Mouse (Mus musculus) CH12.LX (cell line): ENCODE results near the gene D630039A03Rik. TPM values are rescaled to one million over a fixed set of nuclear protein-coding genes. Genes with fewer than 3 reads are reported as not detected.
"Not testable (repeated sequence)": the region's sequence is repeated elsewhere in the genome, so short reads cannot be mapped to it uniquely, and the experiment has no call there.

Experiments used
- DNase-seq: peaks from one replicate; pipeline ENCODE4 v3.0.0-alpha.2; 2013; ENCODE audit errors: extremely low read depth
- H3K27ac ChIP-seq: 2 replicates; pipeline ENCODE4 v1.5.1; 2012; ENCODE audit warnings: low read depth, mild to moderate bottlenecking, control low read depth, moderate library complexity; ENCODE audit not compliant: insufficient read depth
- H3K27me3 ChIP-seq: replicated peaks from 2 replicates; pipeline ENCODE3; 2012; ENCODE audit warnings: inconsistent platforms
- H3K36me3 ChIP-seq, 2 experiments: replicated peaks in 1 of 2; 2 replicates each; pipeline versions ENCODE3 to v1.6.1; 2012; ENCODE audit warnings: inconsistent platforms in 1 of 2, low read length in 1 of 2, mild to moderate bottlenecking in 1 of 2, mixed read lengths in 1 of 2, moderate library complexity in 1 of 2; ENCODE audit not compliant: control insufficient read depth in 1 of 2, insufficient read depth in 1 of 2
- H3K4me1 ChIP-seq, 2 experiments: 2 replicates each; pipeline ENCODE4 v1.6.1; 2012; ENCODE audit warnings: inconsistent platforms in 1 of 2, moderate library complexity in 1 of 2; ENCODE audit not compliant: insufficient read depth in 2 of 2, control insufficient read depth in 1 of 2
- H3K4me2 ChIP-seq: 2 replicates; pipeline ENCODE4 v1.6.1; 2012; ENCODE audit warnings: low read depth, mild to moderate bottlenecking, control low read depth; ENCODE audit not compliant: poor library complexity, insufficient read depth, severe bottlenecking
- H3K4me3 ChIP-seq, 3 experiments: fragments of 150-350 bp in 1 of 3; sonication (generic) in 1 of 3; replicated peaks in 1 of 3; 2 replicates each; pipeline versions ENCODE3 to v1.5.1; 2011 to 2012; ENCODE audit warnings: low read depth in 2 of 3, low read length in 2 of 3, mild to moderate bottlenecking in 2 of 3, moderate library complexity in 2 of 3, control low read depth in 1 of 3, improper control_type of control experiment in 1 of 3, inconsistent platforms in 1 of 3, mixed read lengths in 1 of 3; ENCODE audit not compliant: poor library complexity in 1 of 3
- H3K79me2 ChIP-seq: replicated peaks from 2 replicates; pipeline ENCODE4 v1.6.1; 2012; ENCODE audit warnings: mild to moderate bottlenecking, moderate library complexity; ENCODE audit not compliant: control insufficient read depth, poor library complexity, insufficient read depth, severe bottlenecking; ENCODE audit errors: extremely low read depth
- H3K9ac ChIP-seq: 2 replicates; pipeline ENCODE4 v1.6.1; 2012; ENCODE audit warnings: low read depth, mild to moderate bottlenecking, control low read depth, moderate library complexity; ENCODE audit not compliant: insufficient read depth
- H3K9me3 ChIP-seq: replicated peaks from 2 replicates; pipeline ENCODE3; 2012; ENCODE audit warnings: low read length, inconsistent platforms, mixed read lengths
- CHD1 ChIP-seq: IDR thresholded peaks from 2 replicates; pipeline ENCODE4 v1.6.1; 2012; ENCODE audit warnings: low read depth, low read length, improper control_type of control experiment, inconsistent platforms
- GABPA ChIP-seq: IDR thresholded peaks from 2 replicates; pipeline ENCODE4 v1.6.1; 2012; ENCODE audit warnings: low read depth, low read length, improper control_type of control experiment, inconsistent platforms; ENCODE audit not compliant: insufficient replicate concordance
- HCFC1 ChIP-seq: IDR thresholded peaks from 2 replicates; pipeline ENCODE4 v1.6.1; 2012; ENCODE audit warnings: low read depth, mild to moderate bottlenecking, inconsistent platforms, low read length, improper control_type of control experiment
- IRF4 ChIP-seq: IDR thresholded peaks from 2 replicates; pipeline ENCODE4 v1.6.1; 2014; ENCODE audit warnings: low read depth, mild to moderate bottlenecking, inconsistent platforms, low read length, improper control_type of control experiment
- JUN ChIP-seq: IDR thresholded peaks from 2 replicates; pipeline ENCODE4 v1.6.1; 2011; ENCODE audit warnings: low read depth, mild to moderate bottlenecking, low read length, improper control_type of control experiment, moderate library complexity; ENCODE audit not compliant: insufficient read depth
- JUND ChIP-seq: conservative IDR thresholded peaks from 2 replicates; pipeline ENCODE4 v1.6.1; 2011; ENCODE audit warnings: low read depth, low read length, improper control_type of control experiment
- KAT2A ChIP-seq: IDR thresholded peaks from 2 replicates; pipeline ENCODE4 v1.6.1; 2012; ENCODE audit warnings: low read length, improper control_type of control experiment, inconsistent platforms; ENCODE audit not compliant: insufficient replicate concordance
- MAX ChIP-seq: IDR thresholded peaks from 2 replicates; pipeline ENCODE4 v1.6.1; 2011; ENCODE audit warnings: low read length, improper control_type of control experiment
- MXI1 ChIP-seq: IDR thresholded peaks from 2 replicates; pipeline ENCODE4 v1.6.1; 2011; ENCODE audit warnings: mild to moderate bottlenecking, low read depth, low read length, improper control_type of control experiment
- MYC ChIP-seq: IDR thresholded peaks from 2 replicates; pipeline ENCODE4 v1.6.1; 2011; ENCODE audit warnings: low read depth, mild to moderate bottlenecking, improper control_type of control experiment, low read length
- PAX5 ChIP-seq: IDR thresholded peaks from 2 replicates; pipeline ENCODE4 v1.6.1; 2012; ENCODE audit warnings: low read length, inconsistent platforms, mixed read lengths
- RAD21 ChIP-seq: IDR thresholded peaks from 2 replicates; pipeline ENCODE4 v1.6.1; 2011; ENCODE audit warnings: low read depth, mild to moderate bottlenecking, low read length, improper control_type of control experiment, moderate library complexity
- SMC3 ChIP-seq: IDR thresholded peaks from 2 replicates; pipeline ENCODE4 v1.6.1; 2011; ENCODE audit warnings: low read depth, low read length, improper control_type of control experiment
- TBP ChIP-seq: conservative IDR thresholded peaks from 2 replicates; pipeline ENCODE4 v1.6.1; 2011; ENCODE audit warnings: low read depth, low read length, improper control_type of control experiment
- UBTF ChIP-seq: IDR thresholded peaks from 2 replicates; pipeline ENCODE4 v1.6.1; 2012; ENCODE audit warnings: low read depth, mild to moderate bottlenecking, inconsistent platforms, low read length, improper control_type of control experiment, moderate library complexity
- USF1 ChIP-seq: IDR thresholded peaks from 2 replicates; pipeline ENCODE4 v1.6.1; 2014; ENCODE audit warnings: low read depth, mild to moderate bottlenecking, inconsistent platforms, low read length, improper control_type of control experiment
- USF2 ChIP-seq: conservative IDR thresholded peaks from 2 replicates; pipeline ENCODE4 v1.6.1; 2011; ENCODE audit warnings: low read depth, low read length, improper control_type of control experiment
- ZC3H11A ChIP-seq: IDR thresholded peaks from 2 replicates; pipeline ENCODE4 v1.6.1; 2012; ENCODE audit warnings: low read depth, mild to moderate bottlenecking, inconsistent platforms, low read length, improper control_type of control experiment
- dilution Hi-C: fragments of 300-500 bp; cut with MboI; formaldehyde crosslinking; loops from 2 replicates; pipeline ENCODE4 v1.14.3; 2020; ENCODE audit warnings: low sequenced_read_pairs; ENCODE audit not compliant: extremely low pct_unique_long_range_greater_than_20kb, extremely low pct_ligation_motif_present
- in situ Hi-C: fragments of 300-500 bp; cut with MboI; formaldehyde crosslinking; loops from 3 replicates; pipeline ENCODE4 v1.14.3; 2019; ENCODE audit warnings: low sequenced_read_pairs, low pct_ligation_motif_present, low pct_unique_long_range_greater_than_20kb, mixed read lengths
- polyA plus RNA-seq: library from polyadenylated mRNA; unstranded; fragments of >175 nt; gene quantifications from 2 replicates; pipeline ENCODE4 v1.2.1, GENCODE M21; 2012; ENCODE audit warnings: low read depth; ENCODE audit not compliant: insufficient read length
- total RNA-seq, 2 experiments: library from RNA; depleted of rRNA; stranded (reverse); fragments of 300-350 nt in 1 of 2; fragments of >200 nt in 1 of 2; gene quantifications; 2 replicates each; pipeline ENCODE4 v1.2.3; 2012 to 2014

D630039A03Rik gene
- total and polyA plus RNA-seq, 3 experiments, result not detected

DNA sequence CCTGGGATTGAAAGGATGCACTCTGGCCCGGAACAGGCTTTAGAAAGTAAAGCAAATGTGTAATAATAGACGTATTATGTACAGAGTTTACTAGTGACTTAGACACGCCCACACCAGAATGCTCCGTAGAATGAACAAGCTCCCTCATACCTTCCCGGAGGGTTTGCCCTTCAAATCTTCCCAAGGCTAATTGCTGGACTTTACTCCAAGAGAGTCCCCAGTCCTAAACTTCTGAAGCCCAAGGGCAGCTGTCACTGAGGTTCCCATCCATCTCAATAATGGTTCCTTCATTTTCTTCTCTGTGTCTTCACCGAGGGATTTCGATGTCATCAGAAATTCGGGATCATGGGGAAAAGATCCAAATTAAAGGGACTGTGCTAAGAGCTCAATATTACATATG lies 26.3 kb downstream of the D630039A03Rik start:
- no peak overlapping the region for H3K27ac ChIP-seq
- no peaks in the 10 kb centered on the region for H3K27me3 ChIP-seq
- no peak overlapping the region for H3K4me3 ChIP-seq
- TF ChIP-seq UBTF (no peak), ZC3H11A (no peak), JUN (no peak), USF2 (no peak), MXI1 (no peak), SMC3 (no peak), KAT2A (no peak), PAX5 (no peak), CHD1 (no peak), HCFC1 (no peak), GABPA (no peak), RAD21 (no peak)
- no peak overlapping the region for H3K9ac ChIP-seq
- H3K4me1 ChIP-seq, result no peaks in the 10 kb centered on the region; a peak in 1 of 4 replicates
- no peak for DNase-seq
- H3K9me3 ChIP-seq, result peaks cover 3% of the 10 kb centered on the region
- in situ Hi-C loops (no loop called here), dilution Hi-C loops (no loop called here)
- H3K79me2 ChIP-seq, result no peaks in the 10 kb centered on the region
- no peak overlapping the region for H3K4me2 ChIP-seq
- H3K36me3 ChIP-seq, result no peaks in the 10 kb centered on the region

- H3K9ac ChIP-seq, H3K9me3 ChIP-seq, dilution Hi-C loops, H3K79me2 ChIP-seq, H3K4me2 ChIP-seq, H3K4me1 ChIP-seq, H3K4me3 ChIP-seq, H3K27ac ChIP-seq, H3K27me3 ChIP-seq, DNase-seq, in situ Hi-C loops, H3K36me3 ChIP-seq: not testable (repeated sequence)
These were observed 27.1 kb downstream of the D630039A03Rik start for GRCm38 (mm10) chr4:57888978-57889377.

DNA sequence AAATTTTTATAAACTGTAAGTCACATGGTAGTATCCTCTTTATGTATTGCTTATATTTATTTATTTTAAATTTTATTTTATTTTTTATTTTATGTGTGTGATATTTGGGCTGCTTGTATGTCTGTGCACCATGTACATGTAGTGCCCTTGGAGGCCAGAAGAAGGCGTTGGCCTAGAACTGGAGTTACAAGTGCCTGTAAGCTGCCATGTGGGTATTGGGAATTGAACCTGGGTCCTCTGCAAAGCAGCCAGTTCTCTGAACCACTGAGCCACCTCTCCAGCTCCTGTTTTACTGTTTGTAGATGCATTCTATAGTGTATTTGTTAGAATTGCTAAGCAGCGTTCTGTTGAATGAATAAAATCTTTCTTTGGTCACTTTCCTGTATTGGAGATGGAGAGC lies 27.9 kb downstream of the D630039A03Rik start:
- Histone ChIP-seq H3K4me1 (peaks cover 5 to 14% of the 10 kb centered on the region in 2 experiments; a peak in 2 of 4 replicates), H3K4me3 (no peak overlapping the region), H3K36me3 (no peaks in the 10 kb centered on the region), H3K27ac (no peak overlapping the region), H3K79me2 (no peaks in the 10 kb centered on the region), H3K4me2 (no peak overlapping the region), H3K9me3 (peaks cover 3% of the 10 kb centered on the region), H3K27me3 (no peaks in the 10 kb centered on the region), H3K9ac (no peak overlapping the region)
- no peak for DNase-seq
- in situ Hi-C loops, result no loop called here
- TF ChIP-seq JUND (no peak), HCFC1 (no peak), MAX (no peak), KAT2A (no peak), USF1 (no peak), MYC (no peak), TBP (no peak), IRF4 (no peak), ZC3H11A (no peak), GABPA (no peak), UBTF (no peak), SMC3 (no peak)
- dilution Hi-C loops, result no loop called here
